Mouse (Mus musculus) small intestine, adult 2 months (tissue): ENCODE data around the gene Gprc5d. TPM values are rescaled to one million over a fixed set of nuclear protein-coding genes. Genes with fewer than 3 reads are reported as not detected.

Experiments
- H3K27ac ChIP-seq: fragments of 200-500 bp; 2 replicates; pipeline ENCODE4 v1.5.1; 2012; ENCODE audit warnings: low read depth, low read length, control low read depth, inconsistent platforms; ENCODE audit not compliant: insufficient read depth
- H3K27me3 ChIP-seq: fragments of 200-500 bp; 2 replicates; pipeline ENCODE4 v1.6.1; 2012; ENCODE audit warnings: mild to moderate bottlenecking, moderate library complexity, low read length, inconsistent platforms; ENCODE audit not compliant: control insufficient read depth, insufficient read depth
- H3K36me3 ChIP-seq: fragments of 200-500 bp; 2 replicates; pipeline ENCODE4 v1.6.1; 2012; ENCODE audit warnings: mild to moderate bottlenecking, low read length, control low read depth, inconsistent platforms; ENCODE audit not compliant: control insufficient read depth, insufficient read depth
- H3K4me1 ChIP-seq: fragments of 200-500 bp; 2 replicates; pipeline ENCODE4 v1.6.1; 2012; ENCODE audit warnings: low read length, inconsistent platforms, mixed read lengths; ENCODE audit not compliant: control insufficient read depth, insufficient read depth, insufficient read length
- H3K4me3 ChIP-seq: fragments of 200-500 bp; 2 replicates; pipeline ENCODE4 v1.5.1; 2012; ENCODE audit warnings: low read depth, mild to moderate bottlenecking, control low read depth, inconsistent platforms, low read length, moderate library complexity
- CTCF ChIP-seq: fragments of 200-500 bp; IDR thresholded peaks from 2 replicates; pipeline ENCODE4 v1.5.1; 2012; ENCODE audit warnings: low read depth, mild to moderate bottlenecking, control low read depth, inconsistent platforms, low read length, moderate library complexity, mixed read lengths; ENCODE audit not compliant: insufficient replicate concordance, insufficient read length; ENCODE audit errors: extremely low read depth
- POLR2A ChIP-seq: fragments of 200-500 bp; IDR thresholded peaks from 2 replicates; pipeline ENCODE4 v1.6.1; 2012; ENCODE audit warnings: low read depth, mild to moderate bottlenecking, control low read depth, inconsistent platforms, low read length, moderate library complexity
- WGBS: fragments of 180-500 bp; shearing (Covaris S2); methylation state at CpG from one replicate; pipeline ENCODE4 v1.1.7; 2018; 5-methylcytosine and 5-hydroxymethylcytosine counted together
- polyA plus RNA-seq: library from polyadenylated mRNA; depleted of rRNA; stranded (reverse); fragments of >200 nt; gene quantifications from 2 replicates; pipeline ENCODE4 v1.2.3, GENCODE M21; 2012; rRNA removed

Gprc5d gene
- polyA plus RNA-seq, 1 experiment, result not detected

- Histone ChIP-seq H3K4me3 (no peak overlapping the region), H3K27me3 (no peaks in the 10 kb centered on the region), H3K36me3 (no peaks in the 10 kb centered on the region), H3K27ac (no peak overlapping the region), H3K4me1 (peaks cover 4% of the 10 kb centered on the region; the same call in 1 of the 2 replicates)
- WGBS, result 65% methylated on average over 6 of the region's 6 CpGs
- TF ChIP-seq POLR2A, result no peak
- no peak for TF ChIP-seq CTCF
These were observed 48.2 kb downstream of the Gprc5d start for GRCm38 (mm10) chr6:135069856-135070255.

- no peak for TF ChIP-seq CTCF
- Histone ChIP-seq H3K27ac (no peak overlapping the region), H3K4me3 (no peak overlapping the region), H3K4me1 (0 out of 2 replicates have a peak, but pooled peaks cover 2% of the 10 kb centered on the region), H3K36me3 (no peaks in the 10 kb centered on the region), H3K27me3 (no peaks in the 10 kb centered on the region)
- WGBS, result 81% methylated on average over 5 of the region's 5 CpGs
These were observed 49.9 kb downstream of the Gprc5d start for GRCm38 (mm10) chr6:135068221-135068620.

- Histone ChIP-seq H3K4me1 (0 out of 2 replicates have a peak, but pooled peaks cover 2% of the 10 kb centered on the region), H3K4me3 (peak overlapping the region; percentile 37), H3K36me3 (no peaks in the 10 kb centered on the region), H3K27me3 (no peaks in the 10 kb centered on the region), H3K27ac (no peak overlapping the region)
- WGBS, result 81% methylated on average over 6 of the region's 6 CpGs
- TF ChIP-seq CTCF (no peak), POLR2A (no peak)
These were observed 51.2 kb downstream of the Gprc5d start for GRCm38 (mm10) chr6:135066795-135067445.

GRCm38 (mm10) chr6:135065236-135065957, 52.7 kb downstream of the Gprc5d start, which contains the start of gene Gprc5a:
Gene Gprc5a, plus strand, starts transcription at chr6:135065651.
- Histone ChIP-seq H3K36me3 (no peaks in the 10 kb centered on the region), H3K4me3 (peak within 1 kb of the TSS; percentile 58), H3K27ac (0 out of 2 replicates have a peak within 1 kb of the TSS, but pooled peaks have one; percentile 42), H3K27me3 (no peaks in the 10 kb centered on the region), H3K4me1 (0 out of 2 replicates have a peak, but pooled peaks cover 4% of the 10 kb centered on the region)
- under 1% methylated on average over 44 of the region's 44 CpGs for WGBS
- peak; percentile 44; the same call in 1 of the 2 replicates for TF ChIP-seq POLR2A
- TF ChIP-seq CTCF, result no peak

- Histone ChIP-seq H3K27ac (0 out of 2 replicates have a peak overlapping the region, but pooled peaks have one; percentile 42), H3K27me3 (no peaks in the 10 kb centered on the region), H3K36me3 (no peaks in the 10 kb centered on the region), H3K4me3 (no peak overlapping the region), H3K4me1 (0 out of 2 replicates have a peak, but pooled peaks cover 4% of the 10 kb centered on the region)
- 91% methylated on average over 12 of the region's 12 CpGs for WGBS
- TF ChIP-seq CTCF, result no peak
- no peak for TF ChIP-seq POLR2A
These were observed 53.5 kb downstream of the Gprc5d start for GRCm38 (mm10) chr6:135064621-135065020.

GRCm38 (mm10) chr6:135060728-135061127, 57.4 kb downstream of the Gprc5d start:
- H3K4me1 ChIP-seq, result 0 out of 2 replicates have a peak, but pooled peaks cover 4% of the 10 kb centered on the region
- TF ChIP-seq POLR2A (no peak), CTCF (no peak)
- peak overlapping the region; percentile 75 for H3K27ac ChIP-seq
- H3K36me3 ChIP-seq, result no peaks in the 10 kb centered on the region
- WGBS, result 85% methylated on average over 4 of the region's 4 CpGs
- no peak overlapping the region for H3K4me3 ChIP-seq
- no peaks in the 10 kb centered on the region for H3K27me3 ChIP-seq

Other genes starting within 250 kb of the Gprc5d start
- gene Gpr19, start 219.7 kb downstream of the Gprc5d start, polyA plus RNA-seq, result 1.8 and 6.7 TPM in 2 replicates
- gene Cdkn1b, start 197.9 kb downstream of the Gprc5d start, polyA plus RNA-seq, result 5.8 and 16.3 TPM in 2 replicates
- 0.43 and 0.63 TPM in 2 replicates for gene Apold1, start 136.6 kb downstream of the Gprc5d start, polyA plus RNA-seq
- gene Ddx47, start 106.7 kb downstream of the Gprc5d start, polyA plus RNA-seq, result 9.5 and 20.2 TPM in 2 replicates
- gene Gprc5a, start 52.6 kb downstream of the Gprc5d start, polyA plus RNA-seq, result 17.4 and 73.7 TPM in 2 replicates
- 6.9 and 22.5 TPM in 2 replicates for gene Fam234b, start 79.7 kb upstream of the Gprc5d start, polyA plus RNA-seq
- 4.9 and 7.4 TPM in 2 replicates for gene Hebp1, start 79.7 kb upstream of the Gprc5d start, polyA plus RNA-seq
- 0.84 and 1.4 TPM in 2 replicates for gene Gsg1, start 136.1 kb upstream of the Gprc5d start, polyA plus RNA-seq
- gene Pbp2, start 192.1 kb upstream of the Gprc5d start, polyA plus RNA-seq, result not detected in 2 replicates
- 131 and 234 TPM in 2 replicates for gene Emp1, start 244.3 kb upstream of the Gprc5d start, polyA plus RNA-seq